Mouse (Mus musculus): Measurements from ENCODE around the gene Cdc42ep1.

DNA sequence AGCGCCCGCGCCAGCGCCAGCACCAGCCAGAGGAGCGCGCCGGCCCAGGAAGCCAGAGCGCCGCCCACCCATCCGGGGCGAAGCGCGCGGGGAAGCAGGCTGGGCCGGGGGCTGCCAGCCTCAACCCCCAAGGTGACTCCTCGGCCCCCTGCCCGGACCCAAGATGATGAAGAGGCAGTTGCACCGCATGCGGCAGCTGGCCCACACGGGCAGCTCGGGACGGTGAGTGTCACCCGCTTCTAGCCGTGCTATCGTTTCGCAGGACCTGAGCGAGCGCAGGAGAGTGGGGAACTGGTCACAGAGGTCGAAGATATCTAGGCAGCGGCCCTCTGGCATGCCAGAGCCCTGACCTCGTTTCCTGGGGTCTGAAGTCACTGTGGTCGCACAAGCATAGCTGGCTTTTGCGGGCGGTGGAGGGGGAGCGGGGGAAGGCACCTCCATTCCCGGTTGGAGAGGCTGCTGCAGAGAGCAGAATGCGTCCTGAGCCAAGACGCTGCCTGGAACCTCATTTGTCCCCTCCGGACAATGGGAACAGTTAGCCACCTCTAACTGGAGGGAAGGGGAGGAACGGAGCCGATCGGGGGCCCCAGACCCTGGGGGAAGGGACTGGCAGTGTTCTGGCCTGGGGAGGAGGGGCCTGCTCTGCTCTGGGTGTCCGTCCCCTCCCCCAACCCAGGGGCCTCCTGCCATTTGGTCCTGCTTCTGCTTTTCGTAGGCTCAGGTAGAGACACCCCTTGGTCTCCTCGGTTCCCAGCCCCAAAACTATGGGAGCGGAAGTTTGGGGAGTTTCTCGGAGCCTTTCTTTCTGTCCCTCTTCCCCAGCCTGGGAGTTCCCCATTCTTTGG lies 57.5 kb downstream of the Cdc42ep1 start, which contains the start of gene Sh3bp1:
- no peak for TF ChIP-seq CTCF (conservative IDR thresholded peaks at IDR 0.05; ENCODE audit: insufficient read depth, insufficient read length, low read depth, low read length)
- TF ChIP-seq POLR2A (IDR thresholded peaks at IDR 0.05; ENCODE audit: low read depth, low read length) = no peak
